In genomic region chr7:36697118-36697855, GRCm38 (mm10) we compare ENCODE assay signal across 8 mouse cellular contexts. TPM values are rescaled to one million over a fixed set of nuclear protein-coding genes. Genes with fewer than 3 reads are reported as not detected.
DNase-seq lines count a peak whose midpoint lies in the region; ATAC-seq lines count a peak whose summit lies in the region.

No protein-coding gene starts in this region.

- H3K9me3 ChIP-seq in lung, embryonic 15.5 days = no peaks in the 10 kb centered on the region

- no peaks in the 10 kb centered on the region for H3K36me3 ChIP-seq in lung, embryonic 15.5 days

- DNase-seq in thymus, postnatal 14 days = peak; percentile 6
- no peak for DNase-seq in thymus, adult 18-20 months
- DNase-seq in embryo, embryonic 10 days (ENCODE audit: low spot score) = peak; percentile 65
- peak; percentile 79 to 84 for DNase-seq in heart, adult 18-20 months
- peak; percentile 33 for DNase-seq in kidney, adult 11 months
- DNase-seq in retina, embryonic 14.5 days (ENCODE audit: low spot score) = peak; percentile 73

- peak overlapping the region; percentile 95 for H3K4me2 ChIP-seq in lung, embryonic 15.5 days

- peaks cover 39% of the 10 kb centered on the region for H3K4me1 ChIP-seq in lung, embryonic 15.5 days

- H3K27me3 ChIP-seq in lung, embryonic 15.5 days = peaks cover 41% of the 10 kb centered on the region

- peak overlapping the region; percentile 79 for H3K9ac ChIP-seq in lung, embryonic 15.5 days

- ATAC-seq in lung, embryonic 15.5 days (ENCODE audit: borderline replicate concordance, extremely low read depth, low FRiP score, low TSS enrichment) = peak; percentile 89
- no peak for ATAC-seq in monocyte, adult 5-6 weeks (replicated peaks; ENCODE audit: insufficient number of reproducible peaks, low FRiP score, low TSS enrichment, poor library complexity, severe bottlenecking)

- under 1% methylated on average over 37 of the region's 62 CpGs for WGBS in lung, embryonic 15.5 days

- H3K27ac ChIP-seq in lung, embryonic 15.5 days = peak overlapping the region; percentile 97

- H3K4me3 ChIP-seq in lung, embryonic 15.5 days = peak overlapping the region; percentile 81

RNA-seq across cellular contexts. Expression of gene Tshz3, which starts 0.6 kb away (rescaled TPM):
- total RNA-seq in heart, adult 18-20 months (2021) = 1 to 10 TPM; 2.4 to 2.7 TPM
- 10.0 and 10.9 TPM in 2 replicates for polyA plus RNA-seq in lung, embryonic 15.5 days (2015; fragmentation: Nextera tagmentation; extraction: Ambion mirVana)
- 1.3 to 12.4 TPM (median 2.1 TPM) in 3 replicates for total RNA-seq in monocyte, adult 5-6 weeks (2017)

Comparison
In these comparisons a context has a peak if more than half of its experiments do, and no peak if none do; other contexts are left out.
1. DNase-seq: peak in thymus, postnatal 14 days (single experiment), embryo, embryonic 10 days (single experiment), heart, adult 18-20 months (2 of 2), kidney, adult 11 months (single experiment) and retina, embryonic 14.5 days (single experiment); none in thymus, adult 18-20 months (0 of 2).